Mouse (Mus musculus): ENCODE data around the gene Sez6l2. TPM values are rescaled to one million over a fixed set of nuclear protein-coding genes. Genes with fewer than 3 reads are reported as not detected.

Sez6l2 gene
- total RNA-seq, 1 experiment from 2014 or later: 62.2 TPM

- DNase-seq: no peak
Measured at GRCm38 (mm10) chr7:126959780-126960179, 9.4 kb downstream of the Sez6l2 start.

- no peak for DNase-seq
Measured at GRCm38 (mm10) chr7:126961095-126961494, 10.7 kb downstream of the Sez6l2 start.

DNA sequence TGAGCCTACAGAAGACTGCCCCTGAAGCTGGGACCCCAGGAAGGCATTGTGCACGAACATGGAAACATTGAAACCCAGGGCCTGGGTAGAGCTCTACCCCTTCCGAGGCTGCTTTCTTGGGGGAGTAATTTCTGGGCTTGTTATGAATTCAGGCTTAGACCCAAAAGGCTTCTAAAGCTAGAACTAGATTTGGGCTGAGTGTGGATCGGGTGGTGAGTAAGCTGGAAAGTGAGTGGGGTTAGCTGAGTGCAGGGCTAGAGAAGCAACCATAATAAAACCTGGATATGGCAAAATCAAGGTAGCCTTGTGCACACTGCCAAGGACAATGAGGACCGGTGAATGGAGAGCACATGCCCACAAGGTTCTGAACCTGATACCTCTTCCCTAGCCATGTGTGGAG lies 11.6 kb downstream of the Sez6l2 start:
- no peak for DNase-seq

- peak; percentile 63 for DNase-seq
Measured at GRCm38 (mm10) chr7:126963548-126964286, 13.4 kb downstream of the Sez6l2 start.

- no peak for DNase-seq
Measured at GRCm38 (mm10) chr7:126965568-126965967, 15.2 kb downstream of the Sez6l2 start.

- DNase-seq: peak; percentile 60
Measured at GRCm38 (mm10) chr7:126967361-126967760, 17.0 kb downstream of the Sez6l2 start.

GRCm38 (mm10) chr7:126975493-126975892 lies 25.1 kb downstream of the Sez6l2 start:
- peak; percentile 41 for DNase-seq

DNA sequence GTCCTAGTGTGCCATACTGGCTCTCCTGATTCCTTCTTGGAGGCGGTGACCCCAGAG lies 25.4 kb downstream of the Sez6l2 start, which contains the start of gene Cdipt:
TSS of gene Cdipt (plus strand) at position 22 of the 57 bp plus-strand sequence.
- no peak for DNase-seq

DNA sequence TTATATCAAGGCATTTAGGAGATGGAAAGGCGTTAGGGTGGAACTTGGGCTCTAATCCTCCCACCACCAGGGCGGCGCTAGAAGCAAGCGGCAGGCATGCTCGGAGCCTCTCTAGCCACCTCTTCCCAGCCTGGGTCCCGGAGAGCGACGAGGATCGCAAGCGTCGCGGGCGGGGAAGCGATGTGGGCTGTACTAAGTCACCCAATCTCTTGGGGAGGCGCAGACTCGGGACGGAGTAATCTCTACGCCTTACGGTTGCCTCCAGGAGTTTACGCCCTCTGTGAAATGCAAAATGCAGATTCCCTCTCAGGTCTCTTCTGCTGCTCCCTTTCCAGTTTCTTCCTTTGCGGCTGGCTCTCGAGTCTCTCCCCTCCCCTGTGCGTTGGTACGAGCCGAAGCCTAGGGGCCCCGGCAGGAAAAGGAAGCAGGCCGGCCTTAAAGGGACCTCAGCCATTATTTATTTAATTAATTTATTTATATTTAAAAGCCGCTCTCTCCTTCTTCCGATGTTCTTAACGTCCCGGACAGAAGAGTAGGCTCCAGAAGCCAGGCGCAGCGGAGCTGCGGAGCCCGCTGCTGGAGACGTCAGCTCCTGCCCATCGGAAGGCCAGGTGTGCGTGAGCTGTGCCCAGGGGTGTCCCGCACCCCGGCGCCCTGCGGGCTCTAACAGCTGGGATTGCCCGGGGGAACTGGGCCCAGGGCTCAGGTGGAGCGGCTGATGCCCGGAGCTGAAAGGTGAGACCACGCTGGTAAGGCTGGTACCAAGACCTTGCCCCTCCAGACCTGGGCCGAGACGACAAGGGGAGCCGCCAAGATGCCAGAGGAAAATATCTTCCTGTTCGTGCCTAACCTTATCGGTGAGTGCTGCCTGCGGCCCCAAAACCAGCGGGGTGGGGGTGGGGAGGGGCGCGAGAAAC lies 25.8 kb downstream of the Sez6l2 start, which contains the start of gene Cdiptos:
TSS of gene Cdiptos (minus strand) at position 149 of the 917 bp plus-strand sequence.
- peak; percentile 98 for DNase-seq

GRCm38 (mm10) chr7:126976878-126977459 lies 26.6 kb downstream of the Sez6l2 start:
- no peak for DNase-seq

DNA sequence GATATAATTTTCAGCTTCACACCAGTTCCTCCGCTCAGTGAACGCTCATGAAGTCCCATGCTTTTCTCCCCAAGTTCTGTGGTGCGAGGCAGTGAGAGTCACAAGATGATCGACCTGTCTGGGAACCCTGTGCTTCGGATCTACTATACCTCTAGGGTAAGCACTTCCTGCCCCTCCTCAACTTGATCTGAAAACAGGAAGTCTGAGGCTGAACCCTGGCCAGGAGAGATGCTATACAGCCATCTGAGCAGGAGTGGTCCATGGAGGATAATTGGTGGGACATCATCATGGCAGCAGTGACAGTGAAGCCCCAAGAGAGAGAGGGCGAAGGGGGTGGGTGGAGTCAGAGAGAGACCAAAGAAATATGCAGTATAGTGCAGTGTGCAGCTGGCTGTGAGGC lies 28.5 kb downstream of the Sez6l2 start:
- DNase-seq: no peak

DNA sequence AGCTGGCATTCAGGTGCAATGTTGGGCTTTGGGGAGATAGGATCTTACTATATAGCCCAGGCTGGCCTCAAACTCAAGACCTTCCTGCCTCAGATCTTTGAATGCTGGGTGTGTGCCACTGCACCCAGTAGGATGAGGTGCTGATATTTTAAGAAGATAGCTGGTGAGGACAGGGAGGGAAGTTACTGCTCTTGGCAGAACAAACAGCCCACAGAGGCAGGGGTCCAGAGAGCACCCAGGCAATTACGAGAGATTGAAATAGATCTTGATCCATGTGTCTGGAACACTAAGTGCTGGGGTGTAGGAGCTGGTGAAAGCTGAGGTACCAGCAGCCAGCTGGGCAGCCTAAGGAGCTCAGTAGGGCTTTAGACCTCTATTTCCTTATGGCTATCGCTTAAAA lies 31.2 kb downstream of the Sez6l2 start:
- DNase-seq: no peak

DNA sequence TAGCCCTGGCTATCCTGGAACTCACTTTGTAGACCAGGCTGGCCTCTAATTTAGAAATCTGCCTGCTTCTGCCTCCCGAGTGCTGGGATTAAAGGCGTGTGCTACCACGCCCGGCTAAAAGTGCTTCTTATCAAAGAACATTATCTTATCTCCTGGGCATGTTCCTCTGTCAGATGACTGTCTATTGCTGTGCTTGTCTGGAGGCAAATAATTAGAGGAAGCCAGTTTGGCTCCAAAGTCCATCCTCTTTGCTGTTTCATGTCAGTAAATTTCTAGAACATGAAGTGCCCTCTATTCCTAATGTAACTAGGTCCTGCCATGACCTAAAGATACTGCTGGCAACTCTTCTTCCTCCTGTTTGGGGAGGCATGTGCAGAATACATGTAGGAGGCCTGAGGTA lies 31.7 kb downstream of the Sez6l2 start:
- no peak for DNase-seq

DNA sequence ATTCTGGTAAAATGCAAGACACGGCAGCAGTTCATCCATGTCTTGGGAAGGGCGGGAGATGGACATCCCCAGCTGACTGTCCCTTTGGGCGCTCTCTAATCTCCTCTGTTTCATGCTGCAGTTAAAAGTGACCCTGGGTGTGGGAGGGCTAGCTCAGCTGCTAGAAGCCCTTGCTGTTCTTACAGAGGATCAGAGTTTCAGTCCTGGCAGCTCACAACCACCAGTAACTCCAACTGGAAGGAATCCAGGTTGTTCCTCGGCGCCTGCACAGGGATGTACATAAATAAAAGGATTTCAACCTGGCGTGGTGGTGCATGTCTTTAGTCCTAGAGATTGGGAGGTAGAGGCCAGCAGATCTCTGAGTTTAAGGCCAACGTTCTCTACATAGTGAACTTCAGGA lies 32.8 kb downstream of the Sez6l2 start:
- no peak for DNase-seq

DNA sequence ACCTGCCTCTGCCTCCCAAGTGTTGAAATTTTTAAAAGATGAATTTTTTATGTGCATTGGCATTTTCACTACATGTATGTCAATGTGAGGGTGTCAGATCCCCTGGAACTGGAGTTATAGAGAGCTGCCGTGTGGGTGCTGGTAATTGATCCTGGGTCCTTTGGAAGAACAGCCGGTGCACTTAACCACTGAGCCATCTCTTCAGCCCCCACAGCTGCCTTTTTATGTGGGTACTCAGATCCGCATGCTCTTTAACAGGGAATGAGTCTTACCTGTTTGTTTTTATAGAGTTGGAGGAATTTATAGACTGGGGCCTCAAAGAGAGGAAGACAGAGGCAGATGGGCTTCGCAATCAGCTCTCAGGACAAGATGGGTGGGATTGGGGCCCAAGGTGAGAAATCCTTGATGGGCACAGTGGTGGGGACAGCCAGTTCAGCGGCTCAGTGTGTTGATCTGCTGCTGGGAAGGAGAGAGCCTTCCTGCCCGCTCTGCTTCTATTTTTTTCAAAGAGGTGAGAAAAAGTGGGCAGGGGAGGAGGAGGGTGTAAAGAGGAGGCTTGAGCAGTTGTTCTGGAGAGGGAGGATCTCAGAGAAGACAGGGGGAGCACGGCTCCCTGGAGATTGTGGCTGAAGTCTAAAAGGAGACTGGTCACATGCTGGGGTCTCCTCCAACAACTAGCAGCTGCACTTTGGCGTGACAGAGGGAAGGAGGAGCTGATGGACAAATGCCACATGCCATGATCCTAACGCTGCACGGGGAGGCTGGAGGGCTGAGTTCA lies 34.5 kb downstream of the Sez6l2 start:
- DNase-seq: no peak

GRCm38 (mm10) chr7:126986319-126986718 lies 36.0 kb downstream of the Sez6l2 start:
- peak; percentile 62 for DNase-seq

GRCm38 (mm10) chr7:126988816-126989215 lies 38.5 kb downstream of the Sez6l2 start:
- no peak for DNase-seq

- peak; percentile 31 for DNase-seq
Measured at GRCm38 (mm10) chr7:126996449-126996848, 46.1 kb downstream of the Sez6l2 start.

- DNase-seq: no peak
Measured at GRCm38 (mm10) chr7:126999568-126999967, 49.2 kb downstream of the Sez6l2 start.

DNA sequence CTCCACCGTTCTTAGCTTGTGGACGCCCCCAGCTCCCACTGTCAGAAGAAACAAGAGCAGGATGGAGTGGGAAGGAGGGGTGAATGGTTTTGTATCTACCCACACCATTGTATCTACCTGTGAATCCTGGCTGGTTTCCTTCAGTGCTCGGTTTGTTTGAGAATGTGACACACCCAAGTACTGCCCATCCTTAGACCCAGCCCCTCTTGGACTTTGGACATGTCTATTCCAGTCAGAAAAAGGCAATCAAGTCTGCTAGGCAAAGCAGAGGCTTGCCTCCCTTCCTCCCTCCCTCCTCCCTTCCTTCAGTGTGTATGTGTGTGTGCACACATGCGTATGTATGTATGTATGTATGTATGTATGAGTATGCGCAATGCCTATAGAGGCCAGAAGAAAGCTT lies 53.3 kb downstream of the Sez6l2 start:
- no peak for DNase-seq

DNA sequence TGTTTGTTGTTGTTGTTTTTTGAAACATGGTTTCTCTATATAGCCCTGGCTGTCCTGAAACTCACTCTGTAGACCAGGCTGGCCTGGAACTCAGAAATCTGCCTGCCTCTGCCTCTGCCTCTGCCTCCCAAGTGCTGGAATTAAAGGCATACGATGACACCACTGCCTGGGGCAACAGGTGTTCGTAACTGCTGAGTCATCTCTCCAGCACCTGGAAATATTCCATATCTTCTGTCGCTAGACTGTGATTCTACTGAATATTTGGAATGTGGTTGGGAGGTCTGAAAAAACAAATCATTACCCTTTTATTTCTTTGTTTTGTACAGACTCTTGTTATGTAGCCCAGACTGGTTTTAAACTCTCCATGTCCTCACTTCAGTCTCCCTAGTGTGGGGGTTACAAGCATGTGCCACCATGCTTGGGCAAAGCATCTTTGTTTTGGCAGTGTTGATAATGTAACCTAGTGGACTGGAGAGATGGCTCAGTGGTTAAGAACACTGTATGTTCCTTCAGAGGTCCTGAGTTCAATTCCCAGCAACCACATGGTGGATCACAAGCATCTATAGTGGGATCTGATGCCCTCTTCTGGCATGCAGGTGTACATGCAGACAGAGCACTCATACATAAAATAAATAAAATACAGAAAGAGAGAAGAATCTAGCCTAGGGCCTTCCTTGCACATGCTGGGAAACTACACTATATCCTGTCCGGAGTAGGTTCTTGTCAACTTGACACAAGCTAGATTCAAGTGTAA lies 53.9 kb downstream of the Sez6l2 start:
- DNase-seq: no peak
